Mouse (Mus musculus): ENCODE measurements at regions not wholly inside any gene's neighbourhood (a gene's known extent, or its start where the extent isn't known, plus 50 kb on each side); places are given as distances from the start of the nearest gene placed in this dataset.
"Not testable (repeated sequence)": the region's sequence is repeated elsewhere in the genome, so short reads cannot be mapped to it uniquely, and the experiment has no call there.

DNA sequence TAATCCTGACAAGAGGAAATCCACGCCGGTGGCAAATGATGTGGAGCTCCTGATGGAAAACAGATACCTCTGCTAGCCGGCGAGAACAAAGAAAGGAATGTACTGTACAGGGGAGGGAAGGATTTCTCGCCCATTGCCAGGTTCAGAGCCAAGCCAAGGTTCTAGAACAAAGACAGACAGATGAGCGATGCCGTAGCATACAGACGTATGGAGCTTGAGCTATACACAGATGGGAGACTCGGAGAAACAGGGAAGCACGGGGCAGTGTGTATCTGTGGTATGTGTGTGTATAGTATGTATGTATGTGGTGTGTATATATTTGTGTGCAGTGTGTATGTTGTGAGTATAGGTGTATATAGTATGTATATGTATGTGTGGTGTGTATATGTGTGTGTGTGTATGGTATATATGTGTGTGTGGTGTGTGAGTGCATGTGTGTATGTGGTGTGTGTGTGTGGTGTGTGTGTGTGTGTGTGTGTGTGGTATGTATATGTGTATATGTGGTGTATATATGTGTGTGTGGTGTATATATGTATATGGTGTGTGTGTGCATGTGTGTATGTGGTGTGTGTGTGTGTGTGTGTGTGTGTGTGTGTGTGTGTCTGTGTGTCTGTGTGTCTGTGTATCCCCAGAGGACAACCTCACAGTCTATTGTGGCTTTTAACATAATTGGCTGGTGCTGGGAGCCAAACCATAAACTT, 140.6 kb downstream of the Cand1 start:
- no peak for DNase-seq (ENCODE audit: low spot score in 2 of 2)

DNA sequence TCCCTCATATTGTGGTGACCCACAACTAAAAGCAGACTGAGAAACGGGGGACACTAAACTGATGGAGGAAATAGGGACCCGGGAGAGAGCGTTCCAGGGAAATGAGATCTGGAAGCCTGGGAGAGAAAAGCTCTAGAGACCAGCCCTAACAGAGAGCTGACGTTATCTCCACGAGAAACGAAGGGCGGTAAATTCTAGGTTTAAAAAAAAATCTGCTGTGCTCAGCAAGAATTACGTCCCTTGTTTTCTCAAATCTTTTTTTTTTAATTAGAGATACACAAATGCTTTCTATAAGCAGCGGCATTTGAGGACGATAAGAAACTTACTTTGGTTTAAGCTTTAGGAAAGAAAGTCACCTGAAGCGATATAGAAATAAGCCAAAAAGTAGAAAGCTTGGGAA, 145.7 kb downstream of the Cand1 start:
- DNase-seq (ENCODE audit: low spot score in 2 of 2) = no peak

DNA sequence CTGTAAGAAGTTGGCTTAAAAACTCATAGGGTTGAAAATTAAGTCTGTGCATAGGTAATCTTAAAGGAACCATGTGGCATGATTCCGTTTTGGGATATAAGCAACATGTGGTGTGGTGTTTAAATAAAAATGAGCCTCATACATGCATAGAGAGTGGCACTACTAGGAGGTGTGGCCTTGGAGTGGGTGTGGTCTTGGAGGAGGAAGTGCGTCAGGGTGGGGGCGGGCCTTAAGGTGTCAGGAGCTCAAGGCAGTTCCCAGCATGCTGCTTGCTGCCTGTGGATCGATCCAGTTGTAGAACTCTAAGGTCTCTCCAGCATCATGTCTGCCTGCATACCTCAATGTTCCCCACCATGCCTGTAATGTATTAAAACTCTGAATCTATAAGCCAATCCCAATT, 152.0 kb downstream of the Cand1 start:
- DNase-seq (ENCODE audit: low spot score in 2 of 2) = no peak

DNA sequence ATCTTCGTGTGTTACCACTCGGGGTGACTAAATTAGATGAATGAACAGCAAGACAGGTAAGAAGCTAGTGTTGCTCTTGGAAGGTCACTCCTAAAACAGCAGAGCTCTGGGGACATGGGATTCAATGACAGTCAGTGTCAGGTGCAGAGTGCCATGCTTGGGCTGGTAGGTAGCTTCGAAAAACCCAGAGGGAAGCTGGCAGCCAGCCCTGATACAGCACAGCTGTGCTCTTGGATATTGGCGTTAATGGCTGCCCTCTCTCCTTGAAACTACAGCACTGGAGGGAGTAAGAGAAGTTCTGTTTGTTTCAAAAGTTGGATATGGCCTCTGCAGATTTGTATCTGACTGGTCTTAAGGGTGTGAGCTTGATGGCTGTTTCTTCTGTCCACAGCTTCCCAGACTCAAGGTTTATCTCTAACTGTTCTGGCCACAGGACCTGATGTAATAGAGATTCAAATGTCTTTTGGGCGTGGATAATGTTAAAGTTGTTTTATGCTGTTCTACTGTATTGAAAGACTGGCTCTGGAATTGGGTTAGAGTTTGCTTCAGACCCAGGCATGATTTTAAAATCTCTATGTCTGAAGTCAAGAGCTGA, 152.7 kb downstream of the Cand1 start:
- no peak for DNase-seq (ENCODE audit: low spot score in 2 of 2)

DNA sequence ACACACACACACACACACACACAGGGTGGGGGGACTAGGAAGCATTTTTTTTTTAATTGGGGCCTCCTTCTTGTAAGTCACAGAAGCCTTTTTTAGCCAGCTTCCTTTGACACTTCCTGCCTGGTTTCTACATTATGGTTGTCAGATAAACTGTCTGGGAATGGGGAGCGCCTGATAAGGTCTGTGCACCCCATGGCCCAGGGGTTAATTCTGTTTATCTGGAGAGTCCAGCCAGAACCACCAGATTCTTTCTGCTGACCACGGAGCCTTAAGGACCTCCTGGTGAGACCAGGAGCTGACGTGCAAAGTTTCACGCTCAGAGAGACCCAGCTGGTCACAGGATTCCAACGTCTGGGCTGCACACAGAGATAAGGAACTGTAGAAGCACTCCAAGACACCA, 153.4 kb downstream of the Cand1 start:
- DNase-seq (ENCODE audit: low spot score in 2 of 2) = no peak

DNA sequence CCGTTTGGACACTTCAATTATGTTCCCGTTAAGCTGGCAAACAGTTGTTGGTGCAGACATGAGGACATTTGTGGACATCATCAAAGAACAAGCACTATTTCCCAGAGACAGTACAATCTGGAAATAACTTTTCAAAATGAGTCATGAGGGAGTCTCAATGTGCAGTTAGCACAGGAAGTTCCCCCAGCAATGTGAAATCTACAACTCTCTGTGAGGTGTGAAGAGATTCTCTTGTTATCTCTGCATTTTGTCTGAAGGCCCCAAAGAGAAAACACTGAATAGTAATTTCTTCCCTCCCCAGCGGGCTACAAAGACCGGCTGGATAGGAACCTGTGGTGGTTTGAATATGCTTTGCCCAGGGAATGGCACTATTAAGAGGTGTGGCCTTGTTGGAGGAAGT, 156.4 kb downstream of the Cand1 start:
- no peak for DNase-seq (ENCODE audit: low spot score in 2 of 2)

DNA sequence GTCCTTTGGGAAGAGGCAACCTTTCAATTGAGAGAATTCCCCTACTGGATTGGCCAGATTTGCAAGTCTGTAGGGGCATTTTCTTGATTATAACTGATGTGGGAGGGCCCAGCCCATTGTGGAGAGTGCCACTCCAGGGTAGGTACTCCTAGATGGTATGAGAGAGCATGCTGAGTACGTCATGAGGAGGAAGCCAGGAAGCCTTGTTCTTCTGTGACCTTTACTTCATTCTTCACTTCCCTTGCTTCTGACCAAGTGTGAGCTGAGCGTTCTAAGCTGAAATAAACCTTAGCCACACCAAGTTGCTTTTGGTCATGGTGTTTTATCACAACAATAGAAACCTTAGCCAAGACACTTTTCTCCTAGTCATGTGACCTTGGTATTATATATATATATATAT, 157.0 kb downstream of the Cand1 start:
- no peak for DNase-seq (ENCODE audit: low spot score in 2 of 2)

DNA sequence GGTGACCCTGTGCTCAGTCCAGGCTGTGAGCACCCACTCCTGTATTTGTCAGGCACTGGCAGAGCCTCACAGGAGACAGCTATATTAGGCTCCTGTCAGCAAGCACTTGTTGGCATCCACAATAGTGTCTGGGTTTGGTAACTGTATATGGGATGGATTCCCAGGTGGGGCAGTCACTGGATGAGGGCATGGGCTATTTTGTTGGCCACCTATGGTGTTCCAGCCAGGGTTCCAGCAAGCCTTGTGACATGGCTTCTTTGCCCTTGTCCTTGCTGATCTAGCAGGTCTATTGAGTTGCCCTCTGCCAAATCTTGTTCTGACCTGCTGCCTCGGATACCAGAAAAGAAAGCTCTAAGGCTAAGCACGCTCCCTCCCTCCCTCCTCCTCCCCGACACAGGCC, 158.1 kb downstream of the Cand1 start:
- not testable (repeated sequence) for DNase-seq (ENCODE audit: low spot score in 2 of 2)

DNA sequence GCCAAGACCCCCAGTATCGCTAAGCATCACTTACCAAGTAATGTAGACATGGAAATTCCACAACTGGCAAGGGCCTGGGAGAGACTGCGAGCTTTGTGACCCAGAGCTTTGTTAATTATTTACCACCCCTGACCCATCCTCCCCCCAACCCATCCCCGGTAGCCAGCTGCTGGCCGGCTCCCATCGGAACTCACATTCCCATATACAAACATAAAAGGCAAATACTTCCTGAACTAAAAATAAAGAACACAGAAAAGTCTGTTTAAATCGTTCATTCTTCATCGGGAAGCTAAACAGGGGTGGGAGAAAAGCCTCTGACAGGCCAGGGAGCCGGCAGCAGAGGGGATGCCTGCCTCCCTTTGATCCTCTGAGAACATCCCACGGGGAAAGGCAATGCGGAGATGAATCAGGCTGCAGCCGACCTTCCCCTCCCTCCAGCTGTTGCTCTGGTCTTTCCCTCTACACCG, 163.7 kb downstream of the Cand1 start:
- no peak for DNase-seq (ENCODE audit: low spot score in 2 of 2)

DNA sequence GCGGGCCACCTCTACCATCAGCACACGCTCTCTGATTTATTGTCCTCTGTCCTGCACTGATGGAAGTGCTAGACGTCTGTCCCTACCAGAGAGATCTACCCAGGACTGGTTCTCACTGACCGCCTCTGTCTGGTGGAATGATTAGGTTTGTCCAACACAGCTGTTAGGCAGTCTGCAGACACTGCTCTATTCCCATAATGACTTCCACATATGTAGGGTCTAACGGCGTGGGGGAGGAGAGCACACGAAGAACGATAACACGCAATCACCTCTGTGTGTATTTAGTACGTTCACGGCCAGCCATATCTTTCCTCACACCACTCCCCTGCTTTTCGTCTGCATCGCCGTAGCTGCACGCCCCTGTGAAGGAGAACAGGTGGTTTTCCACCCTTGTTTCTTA, 165.0 kb downstream of the Cand1 start:
- no peak for DNase-seq (ENCODE audit: low spot score in 2 of 2)

DNA sequence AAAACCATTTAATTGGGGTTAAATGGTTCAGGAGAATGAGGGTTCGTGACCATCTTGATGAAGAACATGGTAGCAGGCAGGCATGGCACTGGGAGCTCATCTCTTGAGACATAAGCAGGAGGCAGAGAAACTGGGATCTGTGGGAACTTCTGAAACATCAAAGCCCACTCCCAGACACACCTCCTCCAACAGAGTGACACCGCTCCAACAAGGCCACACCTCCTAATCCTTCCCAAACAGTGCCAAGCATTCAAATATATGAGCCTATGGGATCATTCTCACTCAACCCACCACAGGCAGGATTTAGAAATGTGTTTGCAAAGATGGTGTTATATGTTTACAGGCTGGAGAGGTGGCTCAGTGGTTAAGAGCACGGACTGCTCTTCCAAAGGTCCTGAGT, 165.9 kb downstream of the Cand1 start:
- no peak for DNase-seq (ENCODE audit: low spot score in 2 of 2)

DNA sequence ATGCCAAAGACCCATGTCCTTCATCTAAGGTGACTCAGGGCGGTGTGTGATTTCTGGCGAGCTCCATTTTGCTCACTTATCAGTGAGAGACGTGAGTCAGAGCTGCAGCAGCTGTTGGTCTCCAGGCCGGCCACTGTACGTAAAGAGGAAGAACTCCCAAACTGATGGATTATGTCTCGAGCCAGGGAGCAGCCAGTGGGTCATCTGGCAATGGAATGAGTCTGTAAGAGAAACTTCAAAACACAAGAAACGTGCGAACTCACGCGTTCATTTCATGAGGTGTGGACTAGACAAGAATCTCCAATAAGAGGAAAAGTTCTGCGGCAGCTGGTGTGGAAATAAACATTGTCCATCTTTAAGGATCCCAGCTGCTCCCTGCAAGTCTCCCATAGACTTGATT, 170.4 kb downstream of the Cand1 start:
- no peak for DNase-seq (ENCODE audit: low spot score in 2 of 2)

DNA sequence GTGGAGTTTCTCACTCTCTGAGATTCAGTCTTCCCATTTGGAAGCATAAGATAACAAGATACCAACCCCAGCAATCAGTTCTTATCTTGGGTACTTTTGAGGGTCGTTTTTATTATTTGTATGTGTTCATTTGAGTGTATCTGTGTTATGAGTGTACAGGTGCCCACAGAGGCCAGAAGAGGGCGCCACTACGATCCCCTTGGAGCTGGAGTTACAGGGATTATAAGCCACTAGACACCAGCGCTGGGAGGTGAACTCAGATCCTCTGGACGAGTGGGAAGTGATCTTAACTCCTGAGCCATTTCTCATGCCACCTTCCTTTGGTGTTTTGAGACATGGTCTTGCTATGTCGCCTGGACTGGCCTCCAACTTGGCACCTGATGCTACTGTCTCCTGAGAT, 172.0 kb downstream of the Cand1 start:
- no peak for DNase-seq (ENCODE audit: low spot score in 2 of 2)

DNA sequence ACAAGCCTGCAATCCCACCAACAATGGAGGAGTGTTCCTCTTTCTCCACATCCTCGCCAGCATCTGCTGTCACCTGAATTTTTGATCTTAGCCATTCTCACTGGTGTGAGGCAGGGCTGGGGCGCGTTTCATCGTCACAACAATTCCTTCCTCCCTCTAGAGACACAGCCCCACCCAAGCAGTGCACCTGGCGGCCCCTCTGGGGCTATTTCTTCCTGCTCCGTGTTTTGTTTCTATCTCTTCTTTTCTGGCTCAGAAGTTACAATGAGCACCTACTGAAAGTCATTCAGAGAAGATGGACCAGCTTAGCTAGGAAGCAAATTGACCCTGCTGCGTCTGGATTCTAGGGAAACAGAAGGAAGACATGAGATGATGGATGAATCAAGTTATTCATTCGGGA, 172.5 kb downstream of the Cand1 start:
- no peak for DNase-seq (ENCODE audit: low spot score in 2 of 2)

DNA sequence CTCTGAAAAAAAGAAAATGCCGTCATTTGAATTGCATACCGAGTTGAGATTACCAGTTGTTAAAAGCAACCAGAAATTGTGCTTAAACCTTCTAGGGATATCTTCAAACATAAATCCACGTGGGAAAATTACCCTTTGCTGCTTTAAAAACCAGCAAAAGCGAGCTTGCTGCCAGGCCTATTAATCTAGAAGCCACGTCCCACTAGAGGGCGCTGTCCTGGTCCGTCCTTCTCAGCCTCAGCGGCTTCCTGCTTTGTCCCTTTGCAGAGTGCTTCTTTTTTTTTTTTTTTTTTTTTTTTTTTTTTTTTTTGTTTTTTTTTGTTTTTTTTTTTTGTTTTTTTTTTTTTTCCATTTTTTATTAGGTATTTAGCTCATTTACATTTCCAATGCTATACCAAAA, 173.9 kb downstream of the Cand1 start:
- DNase-seq (ENCODE audit: low spot score in 2 of 2) = peak; percentile 49 to 59

DNA sequence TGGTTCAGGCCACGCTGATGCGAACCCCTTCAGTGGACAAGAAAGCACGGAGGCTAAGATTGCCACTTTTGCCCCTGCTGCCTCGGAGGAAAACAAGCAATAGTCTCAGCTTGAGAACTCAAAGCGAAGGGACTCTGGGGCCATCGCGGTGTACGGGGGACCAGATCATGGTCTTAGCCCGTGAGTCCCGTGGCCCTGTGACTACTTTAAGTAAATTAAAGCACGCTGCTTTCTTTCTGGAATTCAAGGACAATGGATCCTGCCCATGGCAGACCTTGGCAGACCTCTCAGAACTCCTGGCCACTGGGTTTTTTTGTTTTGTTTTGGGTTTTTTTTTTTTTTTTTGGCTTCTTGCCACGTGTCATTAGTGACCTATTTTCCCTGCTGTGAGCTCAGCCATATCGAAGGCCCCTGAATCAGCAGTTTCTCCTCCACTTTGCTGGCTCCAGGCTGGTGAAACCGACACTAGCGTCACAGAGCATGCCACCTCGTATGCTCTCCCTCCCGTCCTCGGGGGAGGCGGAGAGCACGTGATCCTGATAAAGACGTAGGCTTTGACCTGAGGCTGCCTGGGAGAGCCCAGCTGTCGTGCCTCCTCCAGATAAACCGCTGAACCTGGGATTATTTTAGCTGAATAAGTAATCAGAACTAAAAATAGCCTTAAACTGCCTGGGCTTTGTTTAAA, 174.6 kb downstream of the Cand1 start:
- DNase-seq (ENCODE audit: low spot score in 2 of 2) = peak; percentile 30 to 44

DNA sequence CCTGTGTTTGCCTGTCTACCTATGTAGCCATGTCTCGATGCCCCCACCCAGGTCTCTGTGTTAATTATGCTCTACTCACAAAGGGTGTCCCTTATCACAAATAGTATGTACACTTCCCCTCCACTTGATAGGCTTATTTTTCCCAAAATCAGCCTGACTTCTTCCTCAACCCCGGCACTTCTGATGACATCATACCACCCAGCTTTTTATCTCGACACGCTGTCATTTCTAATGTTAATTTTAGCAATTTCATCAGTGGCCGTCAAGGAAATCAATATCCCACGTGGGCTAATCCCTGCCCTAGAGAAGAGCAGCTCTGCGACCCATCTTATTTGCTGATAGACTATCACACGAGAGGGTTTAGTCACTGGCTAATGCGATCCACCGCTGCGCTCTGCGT, 175.6 kb downstream of the Cand1 start:
- no peak for DNase-seq (ENCODE audit: low spot score in 2 of 2)

DNA sequence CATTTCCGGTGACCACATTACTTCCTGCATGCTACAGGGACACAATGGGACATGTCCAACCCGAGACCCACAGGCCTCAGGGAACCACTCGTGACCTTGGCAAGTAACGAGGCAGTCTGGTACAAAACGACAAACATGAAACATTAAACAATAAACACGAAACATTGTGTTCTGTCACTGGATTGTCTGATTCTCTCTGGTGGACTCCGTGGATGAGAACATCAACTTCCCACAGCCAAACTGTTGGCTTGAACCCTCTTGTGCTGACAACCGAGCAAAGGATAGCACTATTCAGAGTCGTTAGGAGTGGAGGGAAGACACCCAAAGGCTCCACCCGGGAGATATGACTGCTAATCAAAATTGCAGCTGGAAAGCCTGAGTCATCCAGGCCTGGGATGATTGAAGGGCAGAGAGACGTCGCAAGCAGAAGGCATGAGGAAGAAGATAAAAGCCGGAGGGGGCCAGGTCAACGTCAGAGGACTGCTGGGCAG, 176.6 kb downstream of the Cand1 start:
- peak in 1 of 2 experiments; percentile 56 for DNase-seq (ENCODE audit: low spot score in 2 of 2)

DNA sequence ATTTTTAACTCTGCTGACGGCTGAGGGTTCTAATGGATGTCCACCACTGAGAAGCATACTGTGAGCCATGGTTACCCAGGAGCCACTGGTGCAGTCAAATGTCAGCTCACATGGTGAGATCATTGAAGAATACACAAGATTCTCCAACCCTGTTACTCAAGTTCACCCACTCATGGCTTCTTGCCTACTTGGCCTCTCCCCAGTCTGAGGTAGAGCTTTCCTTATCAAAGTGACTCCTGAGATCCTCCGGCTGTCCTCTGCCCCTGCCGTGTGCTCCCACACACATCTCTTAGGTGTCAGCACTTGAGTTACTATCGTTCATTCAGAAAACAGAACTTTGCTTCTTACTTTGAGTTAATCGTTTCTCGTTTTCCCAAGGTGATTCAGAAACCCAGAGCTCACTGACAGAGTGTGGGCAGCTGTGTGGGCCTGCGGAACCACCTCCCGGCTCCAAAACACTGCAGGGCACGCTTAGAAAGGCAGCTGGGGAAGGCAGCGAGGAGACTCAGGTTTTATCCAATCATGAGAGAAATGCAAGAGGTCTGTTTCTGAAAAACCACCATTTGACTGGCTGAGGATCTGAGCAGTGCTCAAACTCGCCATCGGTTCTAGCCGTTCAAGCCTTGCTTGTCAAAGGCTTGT, 177.8 kb downstream of the Cand1 start:
- peak in 1 of 2 experiments; percentile 20 for DNase-seq (ENCODE audit: low spot score in 2 of 2)

DNA sequence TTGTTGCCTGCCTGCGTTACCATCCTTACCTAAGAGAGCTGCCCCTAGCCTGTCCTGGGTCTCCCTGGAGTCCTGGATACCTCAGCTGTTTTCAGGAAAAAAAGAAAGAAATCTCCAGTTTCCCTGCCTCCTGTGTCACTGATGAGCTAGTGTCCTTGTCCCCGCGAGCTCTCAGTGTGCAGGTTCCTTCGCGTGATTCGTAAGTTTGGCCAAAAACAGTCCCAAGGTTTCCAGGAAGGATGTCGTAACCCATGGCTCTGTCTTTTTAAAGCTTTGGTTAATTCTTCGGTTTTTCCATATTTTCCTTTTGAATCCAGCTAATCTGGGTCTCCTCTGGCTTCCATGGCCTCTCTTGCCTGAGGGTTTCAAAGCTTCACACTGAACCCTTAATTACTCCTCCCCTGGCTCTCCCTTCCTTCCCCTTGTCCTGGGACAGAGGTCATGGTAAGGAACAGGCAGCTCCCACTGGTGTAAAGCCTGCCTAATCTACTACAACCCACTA, 178.5 kb downstream of the Cand1 start:
- DNase-seq (ENCODE audit: low spot score in 2 of 2) = peak in 1 of 2 experiments; percentile 39

DNA sequence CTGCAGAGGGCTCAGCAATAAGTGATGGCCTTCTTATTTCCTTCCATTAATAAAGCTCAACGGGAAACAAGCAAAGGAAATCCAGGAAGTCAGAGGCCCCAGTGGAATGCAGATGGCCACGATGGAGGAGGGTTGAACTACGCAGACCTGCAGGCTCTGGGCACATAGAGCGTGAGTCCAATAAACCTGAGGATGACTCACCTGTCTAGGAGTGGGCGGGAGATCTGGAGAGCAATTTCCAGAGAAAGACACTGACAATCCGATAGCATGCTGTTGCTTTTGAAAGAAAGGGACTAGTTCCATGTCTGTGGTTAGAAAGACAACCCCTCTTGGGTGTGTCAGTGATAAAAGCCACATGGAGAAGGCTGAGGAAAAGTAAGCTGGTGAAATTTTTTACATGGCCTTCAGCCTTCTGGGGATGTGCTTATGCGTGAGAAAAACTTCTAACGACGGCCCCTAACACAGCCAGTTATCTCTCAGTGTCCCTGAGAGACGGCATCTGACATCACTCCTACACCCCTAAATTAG, 181.3 kb downstream of the Cand1 start:
- no peak for DNase-seq (ENCODE audit: low spot score in 2 of 2)

Measured in adrenal gland, adult 18-20 months (tissue).